Mouse (Mus musculus): ENCODE results near the gene Aldh4a1. TPM values are rescaled to one million over a fixed set of nuclear protein-coding genes. Genes with fewer than 3 reads are reported as not detected.

Gene Aldh4a1
- polyA plus RNA-seq, 1 experiment from 2014 or later = 37.1 TPM

DNA sequence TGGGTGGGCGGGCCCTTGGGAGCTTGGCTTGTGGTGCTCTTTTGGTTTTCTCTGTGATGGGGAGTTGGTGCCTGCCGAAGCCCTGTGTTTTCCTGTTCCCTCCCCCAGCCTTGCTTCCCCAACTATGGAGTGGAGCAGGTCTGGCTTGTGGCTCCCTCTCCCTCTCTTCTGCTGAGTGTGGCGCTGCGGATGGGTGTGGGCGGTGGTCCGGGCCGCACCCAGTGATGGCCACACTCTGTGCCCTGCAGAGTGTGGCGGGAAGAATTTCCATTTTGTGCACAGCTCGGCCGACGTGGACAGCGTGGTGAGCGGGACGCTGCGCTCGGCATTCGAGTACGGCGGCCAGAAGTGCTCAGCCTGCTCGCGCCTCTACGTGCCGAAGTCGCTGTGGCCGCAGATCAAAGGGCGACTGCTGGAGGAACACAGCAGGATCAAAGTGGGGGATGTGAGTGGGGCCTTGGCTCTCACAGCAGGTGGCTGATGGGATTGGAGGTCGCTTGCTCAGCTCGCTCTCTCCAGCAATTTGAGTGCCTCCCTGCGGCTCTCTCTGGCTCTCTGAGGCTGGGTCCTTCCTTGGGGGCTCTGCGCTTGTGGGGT is 19.3 kb downstream of the Aldh4a1 start:
- peaks cover 10% of the 10 kb centered on the region; the same call in 1 of the 2 replicates for H3K27me3 ChIP-seq
- peak overlapping the region; percentile 44 for H3K4me2 ChIP-seq (replicated peaks)
- 9% methylated on average over 30 of the region's 30 CpGs for WGBS
- peaks cover 21% of the 10 kb centered on the region for H3K4me1 ChIP-seq
- H3K27ac ChIP-seq (replicated peaks) = no peak overlapping the region
- no peaks in the 10 kb centered on the region for H3K9me3 ChIP-seq (replicated peaks)
- ATAC-seq (ENCODE audit: insufficient number of reproducible peaks, low FRiP score, low TSS enrichment, low read depth) = no peak; the same call in 1 of the 2 replicates
- 0 out of 2 replicates have a peak, but pooled peaks cover 11% of the 10 kb centered on the region for H3K36me3 ChIP-seq
- H3K9ac ChIP-seq = no peak overlapping the region
- H3K4me3 ChIP-seq (replicated peaks) = peak overlapping the region; percentile 20; the same call in 1 of the 2 replicates

DNA sequence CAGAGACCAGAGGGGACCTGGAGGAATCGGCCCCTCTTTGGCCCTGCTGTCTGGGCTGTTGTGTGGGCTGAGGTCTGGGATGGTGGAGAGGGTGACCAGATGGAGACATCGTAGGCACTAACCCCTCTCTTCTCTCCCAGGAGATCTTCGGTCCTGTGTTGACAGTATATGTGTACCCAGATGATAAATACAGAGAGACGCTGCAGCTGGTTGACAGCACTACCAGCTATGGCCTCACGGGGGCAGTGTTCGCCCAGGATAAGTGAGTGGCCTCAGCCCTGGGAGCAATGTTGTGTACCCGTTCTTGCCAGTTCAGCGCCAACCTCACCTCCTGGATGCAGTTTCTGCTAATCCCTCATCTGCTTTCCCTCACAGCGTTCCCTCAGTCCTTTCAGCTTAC is 21.3 kb downstream of the Aldh4a1 start:
- no peak overlapping the region for H3K4me3 ChIP-seq (replicated peaks)
- H3K9me3 ChIP-seq (replicated peaks) = no peaks in the 10 kb centered on the region
- no peak overlapping the region for H3K4me2 ChIP-seq (replicated peaks)
- H3K27ac ChIP-seq (replicated peaks) = no peak overlapping the region
- peaks cover 18% of the 10 kb centered on the region for H3K36me3 ChIP-seq
- no peak; the same call in 1 of the 2 replicates for ATAC-seq (ENCODE audit: insufficient number of reproducible peaks, low FRiP score, low TSS enrichment, low read depth)
- peaks cover 21% of the 10 kb centered on the region for H3K4me1 ChIP-seq
- H3K27me3 ChIP-seq = peaks cover 10% of the 10 kb centered on the region; the same call in 1 of the 2 replicates
- WGBS = 15% methylated on average over 9 of the region's 9 CpGs
- H3K9ac ChIP-seq = no peak overlapping the region

DNA sequence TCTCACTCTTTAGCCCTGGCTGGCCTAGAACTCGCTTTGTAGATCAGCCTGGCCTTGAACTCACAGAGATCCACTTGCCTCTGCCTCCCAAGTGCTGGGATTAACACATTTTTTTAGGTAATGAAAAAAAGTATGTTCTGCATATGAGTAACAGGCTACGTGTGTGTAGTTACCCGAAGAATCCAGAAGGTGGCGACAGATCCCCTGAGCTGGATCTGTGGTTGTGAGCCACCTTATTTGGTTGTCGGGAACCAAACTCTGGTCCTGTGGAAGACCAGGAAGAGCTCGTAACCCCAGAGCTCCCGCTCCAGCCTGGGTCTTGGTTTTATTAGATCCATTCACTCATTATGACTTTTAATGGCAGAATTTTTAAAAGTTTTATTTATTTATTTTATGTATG is 24.2 kb downstream of the Aldh4a1 start:
- H3K36me3 ChIP-seq = peaks cover 20% of the 10 kb centered on the region
- H3K27me3 ChIP-seq = peaks cover 7% of the 10 kb centered on the region; the same call in 1 of the 2 replicates
- 88% methylated on average over 7 of the region's 7 CpGs for WGBS
- peaks cover 7% of the 10 kb centered on the region for H3K4me1 ChIP-seq
- H3K9ac ChIP-seq = no peak overlapping the region
- no peak overlapping the region for H3K4me3 ChIP-seq (replicated peaks)
- no peaks in the 10 kb centered on the region for H3K9me3 ChIP-seq (replicated peaks)
- no peak for ATAC-seq (ENCODE audit: insufficient number of reproducible peaks, low FRiP score, low TSS enrichment, low read depth)
- H3K4me2 ChIP-seq (replicated peaks) = no peak overlapping the region
- no peak overlapping the region for H3K27ac ChIP-seq (replicated peaks)

DNA sequence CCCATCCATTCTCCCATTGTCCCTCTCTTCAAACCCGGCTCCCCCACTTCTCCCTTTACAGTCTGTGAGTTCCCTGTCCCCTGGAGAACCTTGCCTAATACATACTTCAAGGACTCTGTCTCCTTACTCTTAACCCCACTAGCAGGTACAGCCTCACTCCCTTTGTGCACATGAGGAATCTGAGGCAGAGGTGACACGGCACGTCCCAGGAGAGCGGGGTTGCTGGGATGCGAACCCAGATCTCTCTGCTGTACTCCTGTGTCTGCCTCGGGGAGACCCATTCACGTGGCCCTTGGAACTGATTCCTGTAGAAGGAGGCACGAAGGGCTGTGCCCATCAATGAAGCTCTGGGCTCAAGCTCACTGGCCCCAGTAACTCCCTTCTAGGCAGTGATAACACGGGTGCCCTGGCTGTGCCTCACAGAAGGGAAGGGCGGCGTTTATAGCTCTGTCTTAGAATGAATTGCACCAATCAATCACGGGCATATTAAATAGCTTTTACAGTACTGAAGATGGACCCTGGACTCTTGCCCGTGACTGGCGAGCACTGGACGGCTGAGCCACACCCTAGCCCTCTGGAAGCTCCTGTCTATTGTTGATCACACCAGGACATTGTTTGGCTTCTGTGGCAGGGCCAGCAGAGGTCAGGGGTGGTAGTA is 27.5 kb downstream of the Aldh4a1 start:
- WGBS = 85% methylated on average over 15 of the region's 15 CpGs
- no peak overlapping the region for H3K9ac ChIP-seq

DNA sequence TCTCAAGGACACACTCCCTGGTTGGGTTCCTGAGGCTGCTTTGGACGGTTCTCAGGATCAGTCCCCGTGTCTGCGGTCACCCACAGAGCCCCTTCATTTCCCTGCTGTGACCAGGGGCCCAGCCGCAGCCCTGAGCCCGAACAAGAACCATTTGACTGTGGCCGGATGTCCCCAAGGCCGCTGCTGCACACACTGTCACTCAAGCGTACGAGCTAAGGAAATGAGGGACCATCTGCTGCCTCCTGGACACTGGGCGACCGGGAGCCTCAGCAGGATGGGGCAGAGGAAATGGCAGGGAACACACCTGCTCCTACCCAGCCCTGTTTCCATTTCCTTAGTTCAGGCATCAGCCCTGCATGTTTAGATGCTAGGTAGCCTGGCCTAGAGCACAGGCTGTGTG is 28.2 kb downstream of the Aldh4a1 start:
- no peak overlapping the region for H3K4me3 ChIP-seq (replicated peaks)
- peaks cover 20% of the 10 kb centered on the region for H3K36me3 ChIP-seq
- no peak overlapping the region for H3K4me2 ChIP-seq (replicated peaks)
- H3K9me3 ChIP-seq (replicated peaks) = no peaks in the 10 kb centered on the region
- H3K4me1 ChIP-seq = no peaks in the 10 kb centered on the region
- WGBS = 70% methylated on average over 11 of the region's 11 CpGs
- no peak for ATAC-seq (ENCODE audit: insufficient number of reproducible peaks, low FRiP score, low TSS enrichment, low read depth)
- no peaks in the 10 kb centered on the region for H3K27me3 ChIP-seq
- no peak overlapping the region for H3K9ac ChIP-seq
- H3K27ac ChIP-seq (replicated peaks) = no peak overlapping the region

More for the DNA sequence above, 27.5 kb downstream of the Aldh4a1 start:
- peaks cover 20% of the 10 kb centered on the region for H3K36me3 ChIP-seq
- no peak overlapping the region for H3K4me3 ChIP-seq (replicated peaks)
- no peak overlapping the region for H3K4me2 ChIP-seq (replicated peaks)
- H3K27ac ChIP-seq (replicated peaks) = no peak overlapping the region
- no peaks in the 10 kb centered on the region for H3K9me3 ChIP-seq (replicated peaks)
- no peaks in the 10 kb centered on the region for H3K27me3 ChIP-seq
- ATAC-seq (ENCODE audit: insufficient number of reproducible peaks, low FRiP score, low TSS enrichment, low read depth) = no peak
- H3K4me1 ChIP-seq = no peaks in the 10 kb centered on the region

DNA sequence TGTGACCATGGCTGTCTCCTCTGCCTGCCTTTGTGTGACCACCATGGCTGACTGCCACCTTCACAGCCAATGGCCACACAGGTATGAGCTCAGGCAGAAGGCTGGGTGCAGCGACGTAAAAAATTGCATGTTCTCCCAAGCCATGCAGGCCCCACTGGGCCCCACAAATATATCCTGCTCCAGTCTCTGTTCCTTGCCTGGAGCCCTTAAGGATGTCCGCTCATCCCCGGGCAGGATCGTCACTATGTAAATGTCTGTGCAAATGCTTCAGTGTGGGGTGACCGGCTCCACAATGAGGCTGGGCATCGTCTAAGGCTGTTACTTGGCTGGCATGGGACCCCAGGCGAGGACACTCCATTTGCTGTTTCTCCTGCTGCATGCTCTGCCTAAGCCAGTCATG is 30.6 kb downstream of the Aldh4a1 start, which contains the start of gene Tas1r2:
TSS of gene Tas1r2 (plus strand) at position 301 of the 400 bp plus-strand sequence.
- Histone ChIP-seq H3K36me3 (peaks cover 7% of the 10 kb centered on the region), H3K4me3 (replicated peaks) (no peak within 1 kb of the TSS), H3K27me3 (no peaks in the 10 kb centered on the region), H3K27ac (replicated peaks) (no peak within 1 kb of the TSS), H3K9me3 (replicated peaks) (no peaks in the 10 kb centered on the region), H3K9ac (no peak within 1 kb of the TSS), H3K4me2 (replicated peaks) (no peak within 1 kb of the TSS), H3K4me1 (no peaks in the 10 kb centered on the region)
- WGBS = 86% methylated on average over 8 of the region's 8 CpGs
- no peak for ATAC-seq (ENCODE audit: insufficient number of reproducible peaks, low FRiP score, low TSS enrichment, low read depth)

DNA sequence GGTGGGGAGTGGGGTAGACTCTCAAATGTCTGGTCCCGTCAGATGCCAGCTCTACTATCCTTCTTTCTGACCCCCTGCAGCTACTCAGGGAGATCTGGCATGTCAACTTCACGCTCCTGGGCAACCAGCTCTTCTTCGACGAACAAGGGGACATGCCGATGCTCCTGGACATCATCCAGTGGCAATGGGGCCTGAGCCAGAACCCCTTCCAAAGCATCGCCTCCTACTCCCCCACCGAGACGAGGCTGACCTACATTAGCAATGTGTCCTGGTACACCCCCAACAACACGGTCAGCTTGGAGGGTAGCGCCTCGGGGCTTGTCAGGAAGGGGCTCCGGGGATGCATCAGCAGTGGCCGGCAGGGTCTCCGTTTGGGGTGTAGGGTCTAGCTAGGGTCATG is 39.2 kb downstream of the Aldh4a1 start:
- no peaks in the 10 kb centered on the region for H3K4me1 ChIP-seq
- no peaks in the 10 kb centered on the region for H3K36me3 ChIP-seq
- no peak overlapping the region for H3K9ac ChIP-seq
- H3K9me3 ChIP-seq (replicated peaks) = no peaks in the 10 kb centered on the region
- no peak overlapping the region for H3K27ac ChIP-seq (replicated peaks)
- H3K27me3 ChIP-seq = no peaks in the 10 kb centered on the region; the same call in 1 of the 2 replicates
- no peak overlapping the region for H3K4me3 ChIP-seq (replicated peaks)
- WGBS = 83% methylated on average over 14 of the region's 14 CpGs
- ATAC-seq (ENCODE audit: insufficient number of reproducible peaks, low FRiP score, low TSS enrichment, low read depth) = no peak
- H3K4me2 ChIP-seq (replicated peaks) = no peak overlapping the region

DNA sequence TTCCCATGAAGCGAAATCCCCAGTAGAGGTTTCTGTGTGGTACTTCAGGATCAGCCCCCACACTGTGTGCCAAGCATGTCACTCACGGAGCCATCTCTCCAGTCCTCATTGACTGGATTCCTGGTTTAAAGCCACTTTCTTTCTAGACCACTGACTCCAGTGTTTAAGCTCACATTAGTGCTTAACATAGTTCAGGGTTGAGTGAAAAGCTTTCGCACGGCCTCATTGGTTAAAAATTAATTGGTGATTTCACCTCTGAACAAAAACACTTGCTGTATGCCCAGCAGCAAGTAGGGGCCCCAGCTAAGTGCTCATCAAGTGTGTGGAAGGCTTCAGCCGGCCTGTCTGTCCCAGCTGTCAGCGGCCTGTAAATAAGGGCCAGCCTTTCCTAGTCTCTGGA is 45.0 kb downstream of the Aldh4a1 start:
- Histone ChIP-seq H3K36me3 (no peaks in the 10 kb centered on the region), H3K4me3 (replicated peaks) (no peak overlapping the region), H3K9ac (no peak overlapping the region), H3K27ac (replicated peaks) (no peak overlapping the region), H3K9me3 (replicated peaks) (no peaks in the 10 kb centered on the region), H3K4me2 (replicated peaks) (no peak overlapping the region), H3K27me3 (no peaks in the 10 kb centered on the region; the same call in 1 of the 2 replicates), H3K4me1 (no peaks in the 10 kb centered on the region)
- WGBS = 74% methylated on average over 6 of the region's 6 CpGs
- no peak for ATAC-seq (ENCODE audit: insufficient number of reproducible peaks, low FRiP score, low TSS enrichment, low read depth)

DNA sequence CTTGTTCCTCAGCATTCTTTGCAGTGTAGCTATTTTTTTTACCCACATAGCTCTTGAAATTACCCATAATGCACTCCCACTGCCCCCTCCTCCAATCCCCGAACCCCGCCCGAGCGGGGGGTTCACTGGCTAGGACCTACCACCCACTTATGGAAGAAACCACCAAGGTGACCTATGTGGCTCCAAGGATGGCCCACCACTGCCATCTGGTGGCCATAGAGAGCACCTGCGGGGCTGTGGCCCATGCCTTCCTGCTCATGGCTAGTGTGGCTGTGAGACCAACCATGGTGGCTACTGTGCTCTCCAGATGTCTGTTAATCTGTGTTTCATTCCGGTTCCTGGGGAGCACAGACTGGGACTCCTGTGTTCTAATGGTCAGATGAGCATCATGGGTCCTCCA is 47.2 kb downstream of the Aldh4a1 start:
- Histone ChIP-seq H3K27me3 (no peaks in the 10 kb centered on the region; the same call in 1 of the 2 replicates), H3K9me3 (replicated peaks) (no peaks in the 10 kb centered on the region), H3K36me3 (no peaks in the 10 kb centered on the region), H3K4me3 (replicated peaks) (no peak overlapping the region), H3K27ac (replicated peaks) (no peak overlapping the region), H3K4me1 (no peaks in the 10 kb centered on the region), H3K4me2 (replicated peaks) (no peak overlapping the region), H3K9ac (no peak overlapping the region)
- 15% methylated on average over 6 of the region's 6 CpGs for WGBS
- peak; percentile 57; the same call in 1 of the 2 replicates for ATAC-seq (ENCODE audit: insufficient number of reproducible peaks, low FRiP score, low TSS enrichment, low read depth)

DNA sequence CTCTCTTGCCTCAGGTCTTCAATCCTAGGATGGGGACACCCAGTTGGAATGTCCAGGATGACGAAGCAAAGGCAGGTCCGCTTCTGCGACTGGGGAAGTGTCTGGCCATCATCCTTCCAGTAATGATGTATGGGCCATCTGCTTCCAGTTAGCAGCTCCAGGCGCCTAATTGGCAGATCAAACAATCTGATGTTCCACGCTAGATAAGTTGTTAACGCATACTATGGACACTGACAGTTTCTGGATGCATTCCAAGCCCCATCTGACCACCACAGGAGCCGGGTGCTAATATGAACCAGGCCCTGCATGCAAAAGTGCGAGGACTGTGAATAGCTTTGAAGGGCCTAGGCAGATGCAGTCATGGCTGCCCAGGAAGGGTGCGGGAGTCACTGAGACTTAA is 53.0 kb downstream of the Aldh4a1 start:
- no peak overlapping the region for H3K4me2 ChIP-seq (replicated peaks)
- no peak overlapping the region for H3K4me3 ChIP-seq (replicated peaks)
- 36% methylated on average over 9 of the region's 9 CpGs for WGBS
- no peaks in the 10 kb centered on the region for H3K4me1 ChIP-seq
- H3K27me3 ChIP-seq = no peaks in the 10 kb centered on the region; the same call in 1 of the 2 replicates
- 0 out of 2 replicates have a peak, but pooled peaks cover 3% of the 10 kb centered on the region for H3K9me3 ChIP-seq (replicated peaks)
- no peak overlapping the region for H3K9ac ChIP-seq
- H3K36me3 ChIP-seq = no peaks in the 10 kb centered on the region
- no peak for ATAC-seq (ENCODE audit: insufficient number of reproducible peaks, low FRiP score, low TSS enrichment, low read depth)
- H3K27ac ChIP-seq (replicated peaks) = no peak overlapping the region

DNA sequence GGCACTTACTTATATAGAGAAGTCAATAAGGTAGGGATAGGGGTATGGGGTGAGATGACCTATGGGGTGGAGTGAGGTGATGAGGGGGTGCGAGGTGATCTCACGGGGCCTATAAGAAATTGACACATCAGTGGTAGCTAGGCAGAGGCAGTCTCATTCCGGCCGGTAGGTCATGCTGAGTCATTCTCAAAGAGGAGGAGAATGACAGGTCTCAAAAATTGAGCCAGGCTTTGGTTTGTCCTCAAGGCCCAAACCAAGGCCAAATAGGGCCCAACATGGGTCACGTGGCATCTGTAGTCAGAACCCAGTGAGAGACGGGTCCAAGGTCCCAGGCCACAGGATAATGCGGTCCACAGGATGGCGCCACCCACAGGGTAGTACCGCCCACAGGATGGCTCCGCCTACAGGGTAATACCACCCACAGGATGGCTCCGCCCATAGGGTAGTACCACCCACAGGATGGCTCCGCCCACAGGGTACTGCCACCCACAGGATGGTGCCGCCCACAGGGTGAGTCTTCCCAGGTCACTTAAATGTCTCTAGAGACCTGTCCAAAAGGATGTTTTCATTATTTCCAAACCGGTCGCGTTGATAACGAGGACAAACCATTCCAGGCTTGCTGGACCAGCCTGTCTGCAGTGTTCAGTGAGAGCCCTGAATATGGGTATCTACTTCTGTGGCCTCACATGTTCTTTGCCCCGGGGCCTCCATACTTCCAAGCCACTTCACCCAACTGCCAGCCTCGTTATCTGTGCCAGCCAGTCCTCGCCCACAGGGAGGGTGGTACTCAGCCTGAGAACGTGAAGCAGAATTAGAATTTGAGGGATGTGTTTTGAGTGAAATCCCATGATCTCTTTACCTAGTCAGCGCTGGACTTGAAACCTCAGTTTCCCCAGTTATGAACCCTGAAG is 61.3 kb downstream of the Aldh4a1 start:
- Histone ChIP-seq H3K27me3 (no peaks in the 10 kb centered on the region), H3K9ac (no peak overlapping the region), H3K4me2 (replicated peaks) (no peak overlapping the region), H3K36me3 (no peaks in the 10 kb centered on the region), H3K27ac (replicated peaks) (no peak overlapping the region), H3K9me3 (replicated peaks) (peaks cover 3% of the 10 kb centered on the region; the same call in 1 of the 2 replicates), H3K4me3 (replicated peaks) (no peak overlapping the region), H3K4me1 (0 out of 2 replicates have a peak, but pooled peaks cover 4% of the 10 kb centered on the region)
- WGBS = 73% methylated on average over 22 of the region's 22 CpGs
- no peak for ATAC-seq (ENCODE audit: insufficient number of reproducible peaks, low FRiP score, low TSS enrichment, low read depth)

Data from embryonic facial prominence, embryonic 15.5 days (tissue).